Mouse (Mus musculus): Measurements from ENCODE around the gene Pheta1.
"Not testable (repeated sequence)": the region's sequence is repeated elsewhere in the genome, so short reads cannot be mapped to it uniquely, and the experiment has no call there.

Pheta1 gene

GRCm38 (mm10) chr5:121843138-121843905 lies 5.5 kb upstream of the Pheta1 start:
- DNase-seq (ENCODE audit: low spot score) = no peak

- no peak for DNase-seq (ENCODE audit: low spot score)
Measured at GRCm38 (mm10) chr5:121845361-121845760, 3.4 kb upstream of the Pheta1 start.

- no peak for DNase-seq (ENCODE audit: low spot score)
Measured at GRCm38 (mm10) chr5:121846322-121846721, 2.5 kb upstream of the Pheta1 start.

GRCm38 (mm10) chr5:121847269-121847668 lies 1.5 kb upstream of the Pheta1 start:
- not testable (repeated sequence) for DNase-seq (ENCODE audit: low spot score)

GRCm38 (mm10) chr5:121848035-121848519 lies 707 bp upstream of the Pheta1 start:
- peak; percentile 41 for DNase-seq (ENCODE audit: low spot score)

- no peak for DNase-seq (ENCODE audit: low spot score)
Measured at GRCm38 (mm10) chr5:121849478-121850349, 930 bp downstream of the Pheta1 start.

- DNase-seq (ENCODE audit: low spot score) = no peak
Measured at GRCm38 (mm10) chr5:121853368-121854051, 4.7 kb downstream of the Pheta1 start.

GRCm38 (mm10) chr5:121854768-121855167 lies 6.0 kb downstream of the Pheta1 start:
- no peak for DNase-seq (ENCODE audit: low spot score)

GRCm38 (mm10) chr5:121856740-121857139 lies 8.0 kb downstream of the Pheta1 start:
- DNase-seq (ENCODE audit: low spot score) = no peak

- DNase-seq (ENCODE audit: low spot score) = no peak
Measured at GRCm38 (mm10) chr5:121858427-121858826, 9.6 kb downstream of the Pheta1 start.

GRCm38 (mm10) chr5:121861964-121862363 lies 13.2 kb downstream of the Pheta1 start:
- no peak for DNase-seq (ENCODE audit: low spot score)

- DNase-seq (ENCODE audit: low spot score) = no peak
Measured at GRCm38 (mm10) chr5:121864330-121864729, 15.5 kb downstream of the Pheta1 start.

GRCm38 (mm10) chr5:121867963-121868362 lies 19.2 kb downstream of the Pheta1 start:
- DNase-seq (ENCODE audit: low spot score) = no peak

GRCm38 (mm10) chr5:121870832-121871231 lies 22.0 kb downstream of the Pheta1 start:
- DNase-seq (ENCODE audit: low spot score) = no peak

GRCm38 (mm10) chr5:121871515-121872030 lies 22.8 kb downstream of the Pheta1 start:
- no peak for DNase-seq (ENCODE audit: low spot score)

GRCm38 (mm10) chr5:121872158-121872557 lies 23.4 kb downstream of the Pheta1 start:
- peak; percentile 87 for DNase-seq (ENCODE audit: low spot score)

- DNase-seq (ENCODE audit: low spot score) = no peak
Measured at GRCm38 (mm10) chr5:121875041-121875440, 26.3 kb downstream of the Pheta1 start.

GRCm38 (mm10) chr5:121876901-121877300 lies 28.1 kb downstream of the Pheta1 start:
- DNase-seq (ENCODE audit: low spot score) = no peak

GRCm38 (mm10) chr5:121878703-121879102 lies 29.9 kb downstream of the Pheta1 start:
- DNase-seq (ENCODE audit: low spot score) = no peak

- DNase-seq (ENCODE audit: low spot score) = peak; percentile 23
Measured at GRCm38 (mm10) chr5:121879211-121879610, 30.4 kb downstream of the Pheta1 start.

- DNase-seq (ENCODE audit: low spot score) = no peak
Measured at GRCm38 (mm10) chr5:121883356-121883755, 34.6 kb downstream of the Pheta1 start.

- DNase-seq (ENCODE audit: low spot score) = no peak
Measured at GRCm38 (mm10) chr5:121889375-121889774, 40.6 kb downstream of the Pheta1 start.

Measured in urinary bladder, postnatal 25 days (tissue).